Mouse (Mus musculus): Measurements from ENCODE around the gene Il2rb.

The Il2rb gene

DNA sequence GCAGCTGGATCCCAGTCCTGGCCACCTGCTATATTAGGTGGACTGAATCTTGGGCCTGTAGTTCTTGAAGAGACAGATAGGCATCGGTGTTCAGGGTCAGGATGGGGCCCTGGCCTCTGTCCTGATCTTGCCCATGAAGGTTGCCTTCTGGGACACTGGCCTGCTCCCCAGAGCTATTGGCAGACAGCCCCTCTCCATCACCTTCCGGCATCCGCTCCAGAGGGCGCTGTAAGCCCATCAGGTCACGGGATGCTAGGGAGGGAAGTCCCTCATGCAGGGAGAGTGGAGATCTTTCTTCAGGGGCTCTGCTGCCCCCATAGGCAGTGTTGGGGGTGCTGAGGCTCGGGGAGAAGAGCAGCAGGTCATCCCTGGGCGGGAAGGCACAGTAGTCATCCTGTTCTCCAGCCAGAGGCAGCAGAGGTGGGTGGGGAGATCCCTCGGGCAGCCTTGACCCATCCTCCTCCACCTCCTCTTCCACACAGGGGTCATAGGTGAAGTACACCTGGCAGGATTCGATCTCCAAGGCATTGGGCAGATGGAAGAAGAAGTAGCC is 13.5 kb downstream of the Il2rb start:
- DNase-seq (ENCODE audit: low read depth) = no peak

DNA sequence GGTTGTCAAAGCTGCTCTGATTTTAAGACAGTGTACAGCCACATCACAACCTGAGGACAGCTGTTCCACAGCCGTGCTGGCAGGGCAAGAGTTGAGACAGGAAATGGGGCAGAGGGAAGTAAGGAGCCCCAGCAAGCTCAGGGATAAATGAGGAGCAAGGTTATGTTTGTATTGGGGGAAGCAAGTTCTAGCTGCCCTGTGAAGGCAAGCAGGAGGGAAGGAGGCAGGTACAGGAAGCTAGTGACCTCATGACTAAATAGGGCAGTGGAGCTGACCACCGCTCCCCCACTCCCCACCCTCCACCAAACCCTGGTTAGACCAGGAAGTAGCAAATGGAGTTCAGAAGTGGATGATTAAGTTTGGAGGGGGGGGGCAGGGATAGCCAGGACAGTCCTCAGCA is 14.1 kb downstream of the Il2rb start:
- DNase-seq (ENCODE audit: low read depth) = no peak

DNA sequence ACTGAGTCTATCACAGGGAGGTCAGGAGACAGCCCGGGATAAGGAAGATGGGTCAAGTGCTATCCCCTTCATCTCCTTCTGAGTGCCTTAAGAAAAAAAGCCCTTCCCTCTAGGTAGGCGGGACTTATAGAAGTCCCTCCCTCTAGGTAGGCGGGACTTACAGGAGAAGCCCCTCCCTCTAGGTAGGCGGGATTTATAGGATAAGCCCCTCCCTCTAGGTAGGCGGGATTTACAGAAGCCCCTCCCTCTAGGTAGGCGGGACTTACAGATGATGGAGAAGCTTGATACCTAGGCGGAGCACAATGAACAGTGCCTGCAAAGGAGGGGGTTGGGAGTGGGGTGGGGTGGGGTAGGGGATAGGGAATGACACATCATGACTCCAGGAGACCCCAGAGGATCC is 15.0 kb downstream of the Il2rb start:
- DNase-seq (ENCODE audit: low read depth) = peak; percentile 4

DNA sequence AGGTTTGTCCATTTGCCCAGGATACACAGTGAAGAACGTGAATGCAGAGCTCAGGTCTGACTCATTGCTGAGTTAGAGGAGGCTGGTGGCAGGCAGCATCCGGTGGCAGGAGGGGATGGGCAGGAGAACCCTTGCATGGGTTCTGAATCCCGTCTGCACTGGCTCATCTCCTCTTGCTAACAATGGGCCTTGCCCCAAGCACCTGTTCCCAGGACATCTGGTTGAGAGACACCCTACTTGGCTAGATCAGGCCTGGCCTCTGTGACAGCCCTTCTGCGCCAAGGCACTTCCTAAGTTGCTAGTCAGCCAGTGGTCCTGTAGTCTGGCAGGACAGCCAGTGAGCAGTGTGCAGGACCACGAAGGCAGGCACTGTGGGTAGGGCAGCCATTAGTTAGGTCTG is 15.6 kb downstream of the Il2rb start:
- no peak for DNase-seq (ENCODE audit: low read depth)

DNA sequence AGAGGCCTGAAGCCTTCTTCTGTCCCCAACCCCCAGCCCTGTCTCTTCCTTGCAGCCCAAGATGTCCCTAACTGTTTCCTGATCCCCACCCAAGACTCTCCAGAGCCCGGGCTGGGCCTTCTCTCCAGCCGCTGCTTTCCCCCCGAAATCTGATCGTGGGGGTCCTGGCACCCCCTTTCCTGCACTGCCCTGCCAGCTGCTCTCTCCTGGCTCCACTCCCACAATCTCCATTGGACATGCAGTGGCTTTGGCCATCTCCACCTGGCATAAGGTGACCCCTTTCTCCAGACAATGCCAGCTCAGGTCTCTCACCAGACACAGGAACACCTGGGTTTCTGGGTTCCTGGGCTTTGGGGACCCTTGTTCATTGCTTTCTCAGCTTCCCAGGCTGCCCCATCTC is 17.0 kb downstream of the Il2rb start:
- DNase-seq (ENCODE audit: low read depth) = no peak

DNA sequence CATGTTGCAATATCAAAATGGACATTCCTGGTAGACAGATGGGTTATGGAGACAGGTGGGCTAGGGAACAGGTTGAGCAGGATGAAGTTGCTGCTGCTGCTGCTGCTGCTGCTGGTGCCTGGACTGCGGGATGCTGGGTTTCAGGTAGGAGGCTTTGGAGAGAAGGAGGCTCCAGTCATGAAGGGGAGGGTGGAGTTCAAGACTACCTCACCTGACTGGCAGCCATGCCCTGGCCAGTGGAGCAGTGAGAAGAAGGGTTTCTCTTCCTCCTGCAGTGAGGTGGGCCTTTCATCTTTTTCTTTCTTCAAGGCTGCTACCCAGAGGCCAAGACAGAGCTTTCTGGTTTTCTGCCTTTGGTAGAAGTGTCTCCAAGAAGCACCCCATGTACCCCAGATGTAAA is 18.2 kb downstream of the Il2rb start:
- no peak for DNase-seq (ENCODE audit: low read depth)

DNA sequence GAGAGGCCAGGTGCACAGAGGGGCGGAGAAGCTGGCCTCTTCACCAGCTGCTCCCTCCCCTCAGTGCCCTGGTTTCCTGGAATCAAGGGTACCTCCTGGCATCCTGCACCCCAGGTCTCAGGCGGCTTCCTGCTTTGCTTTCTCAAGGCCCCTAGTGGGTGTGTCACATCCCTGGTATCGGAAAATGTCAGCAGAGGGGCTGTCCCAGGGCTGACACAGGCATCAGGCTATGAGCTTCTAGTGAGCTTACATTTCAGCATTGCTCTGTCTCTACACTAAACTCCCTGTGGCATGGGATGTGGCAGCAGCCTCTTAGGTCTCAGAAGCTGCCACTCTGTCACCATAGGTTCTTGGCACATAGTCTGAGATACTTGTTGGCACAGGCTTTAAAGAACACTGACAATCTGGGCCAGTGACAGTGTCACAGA is 19.5 kb downstream of the Il2rb start:
- DNase-seq (ENCODE audit: low read depth) = no peak

DNA sequence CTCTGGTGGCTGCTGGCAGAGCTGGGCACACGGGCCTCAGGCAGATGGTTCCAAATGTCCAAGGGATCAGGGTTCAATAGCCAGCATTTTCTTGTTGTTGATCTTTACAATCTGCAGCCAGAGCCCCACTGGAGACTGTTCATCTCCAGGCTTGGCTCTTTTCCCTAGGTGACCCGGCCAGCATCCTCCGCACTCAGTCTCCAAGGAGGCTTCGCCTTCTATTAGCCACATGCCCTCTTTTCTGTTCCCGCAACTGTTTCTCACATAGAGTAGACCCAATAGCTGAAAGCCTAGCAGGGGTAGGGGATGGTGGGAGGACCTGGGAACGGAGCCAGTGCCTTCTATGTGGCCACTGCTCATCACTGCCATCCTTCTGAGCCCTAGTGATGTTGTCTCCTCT is 21.6 kb downstream of the Il2rb start:
- DNase-seq (ENCODE audit: low read depth) = no peak

DNA sequence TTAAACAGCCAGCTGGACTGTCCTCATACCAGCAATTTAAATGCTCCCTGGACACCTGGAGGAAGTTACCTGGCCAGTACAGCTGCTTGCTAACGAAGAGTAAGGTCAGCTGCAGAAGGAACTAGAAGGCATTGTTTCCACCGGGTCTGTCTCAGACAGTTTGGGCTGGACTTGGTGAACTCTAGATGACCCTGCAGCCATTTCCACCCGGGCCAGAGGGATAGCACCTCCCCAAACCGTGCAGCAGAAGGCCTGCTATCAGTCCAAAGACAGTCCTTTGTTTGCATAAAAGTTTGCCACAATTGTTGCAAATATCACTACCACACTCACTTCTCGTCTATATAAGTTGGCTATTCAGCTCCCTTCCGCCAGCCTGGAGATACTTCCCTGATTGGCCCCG is 23.2 kb downstream of the Il2rb start:
- no peak for DNase-seq (ENCODE audit: low read depth)

DNA sequence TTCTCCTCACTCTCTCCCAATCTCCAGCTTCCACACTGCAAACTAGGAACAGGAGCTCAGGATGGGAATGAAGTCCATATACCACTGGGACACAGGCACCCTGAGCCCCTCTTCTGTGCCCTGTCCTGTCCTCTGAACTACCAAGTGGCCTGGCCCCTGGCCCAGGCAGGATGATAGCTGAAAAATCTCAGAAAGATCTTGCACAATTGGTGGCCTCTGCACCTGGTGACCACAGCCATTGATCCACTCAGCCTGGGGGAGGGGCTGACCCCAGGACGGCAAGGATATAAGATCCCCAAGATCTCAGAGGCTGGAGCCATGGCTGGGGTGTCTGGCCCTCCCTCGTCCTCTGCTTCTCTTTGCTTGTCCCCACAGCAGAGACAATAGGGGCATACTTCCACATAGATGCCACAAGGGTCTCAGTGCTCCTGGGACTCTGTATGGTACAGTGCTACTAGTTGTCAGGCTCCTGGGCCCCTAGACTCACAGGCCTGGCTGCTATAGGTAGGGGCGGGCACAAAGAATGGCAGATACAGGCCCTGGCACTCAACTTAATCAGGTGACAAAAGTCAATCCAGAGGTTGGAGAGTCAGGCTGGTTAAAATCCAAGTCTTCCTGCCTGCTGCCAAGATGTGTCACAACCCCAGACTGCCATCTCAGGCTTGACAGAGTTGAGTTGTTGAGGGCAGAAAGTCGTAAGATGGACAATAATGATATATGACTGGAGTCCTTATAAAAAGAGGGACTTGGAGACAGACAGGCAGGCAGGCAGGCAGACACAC is 24.4 kb downstream of the Il2rb start:
- no peak for DNase-seq (ENCODE audit: low read depth)

DNA sequence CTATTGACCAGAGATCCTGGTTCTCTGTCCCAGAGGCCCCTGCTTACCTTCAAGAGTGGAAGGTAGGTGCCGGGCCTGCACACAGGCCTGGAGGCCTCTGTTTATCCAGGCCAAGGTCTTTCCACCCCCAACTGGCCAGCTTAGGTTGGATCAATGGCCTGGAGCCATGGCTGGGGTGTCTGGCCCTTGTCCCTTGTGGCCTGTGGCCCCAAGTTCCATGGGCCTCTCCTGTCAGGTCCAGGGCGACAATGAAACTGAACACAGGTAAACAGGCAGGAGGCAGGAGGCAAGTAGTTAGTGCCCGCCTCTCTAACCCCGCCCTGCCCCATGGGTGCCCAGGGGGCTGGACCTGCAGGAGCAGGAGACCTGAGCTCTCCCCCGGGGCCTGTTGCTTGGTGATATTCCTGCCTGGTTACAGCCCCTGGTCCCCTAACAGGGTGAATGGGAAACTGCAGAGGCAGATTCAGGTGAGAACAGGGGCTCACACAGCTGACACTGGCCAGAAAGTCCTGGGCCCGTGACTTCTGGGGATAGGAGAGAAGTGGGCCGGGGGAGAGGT is 26.6 kb downstream of the Il2rb start, which contains the start of gene Tmprss6:
TSS of gene Tmprss6 (minus strand) at position 256 of the 559 bp plus-strand sequence.
- DNase-seq (ENCODE audit: low read depth) = no peak

DNA sequence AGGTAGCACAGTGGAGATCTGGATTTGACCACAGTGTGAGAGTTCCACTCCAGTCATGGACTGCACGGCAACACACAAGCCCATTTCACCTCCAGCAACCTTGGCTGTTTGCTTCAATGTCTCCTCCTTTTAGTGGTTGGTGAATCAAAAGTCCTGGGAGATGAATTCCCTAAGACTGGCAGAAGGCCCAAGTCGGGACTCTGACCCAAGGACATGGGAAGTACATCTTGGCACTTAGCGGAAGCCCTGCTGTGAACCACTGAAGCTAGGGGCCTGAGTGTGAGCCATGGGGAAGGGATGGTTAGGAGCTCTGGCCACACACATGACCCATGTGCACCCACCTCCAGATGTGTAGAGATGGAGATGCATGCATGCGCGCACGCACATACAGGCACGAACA is 27.5 kb downstream of the Il2rb start:
- no peak for DNase-seq (ENCODE audit: low read depth)

DNA sequence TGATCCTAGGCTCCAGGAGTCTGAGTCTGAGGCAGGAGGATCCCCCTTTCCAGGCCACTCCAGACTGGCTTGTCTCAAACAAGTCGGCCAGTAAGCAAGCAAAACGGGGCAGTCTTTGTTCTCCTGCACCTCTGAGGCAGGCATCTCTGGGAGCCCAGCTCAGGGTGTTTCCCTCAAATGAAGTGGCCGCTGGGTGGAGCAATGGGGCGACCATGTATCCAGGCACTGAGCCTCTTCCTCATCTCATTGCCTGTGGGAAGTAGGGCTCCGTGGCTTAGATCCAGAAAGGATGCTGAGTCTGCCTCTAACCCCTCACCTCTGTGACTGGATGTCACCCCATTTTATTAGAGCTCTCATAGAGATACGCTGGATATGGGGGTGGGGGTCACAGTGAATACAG is 28.3 kb downstream of the Il2rb start:
- no peak for DNase-seq (ENCODE audit: low read depth)

DNA sequence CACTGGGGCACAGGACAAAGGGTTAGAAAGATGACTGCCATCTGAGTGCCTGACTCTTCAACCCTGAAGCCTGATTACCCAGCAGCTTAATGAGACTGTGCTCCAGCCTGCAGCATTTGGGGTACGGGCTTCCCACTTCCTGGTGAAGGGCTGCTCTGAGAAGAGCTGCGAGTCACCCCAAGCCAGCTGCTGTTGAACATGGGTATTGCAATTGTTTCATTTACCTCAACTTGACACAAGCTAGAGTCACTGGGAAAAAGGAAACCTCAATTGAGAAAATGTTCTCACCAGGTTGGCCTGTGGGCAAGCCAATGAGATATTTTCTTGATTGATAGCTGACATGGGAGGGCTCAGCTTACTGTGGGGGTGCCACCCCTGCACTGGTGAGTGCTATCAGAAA is 32.1 kb downstream of the Il2rb start:
- DNase-seq (ENCODE audit: low read depth) = no peak

DNA sequence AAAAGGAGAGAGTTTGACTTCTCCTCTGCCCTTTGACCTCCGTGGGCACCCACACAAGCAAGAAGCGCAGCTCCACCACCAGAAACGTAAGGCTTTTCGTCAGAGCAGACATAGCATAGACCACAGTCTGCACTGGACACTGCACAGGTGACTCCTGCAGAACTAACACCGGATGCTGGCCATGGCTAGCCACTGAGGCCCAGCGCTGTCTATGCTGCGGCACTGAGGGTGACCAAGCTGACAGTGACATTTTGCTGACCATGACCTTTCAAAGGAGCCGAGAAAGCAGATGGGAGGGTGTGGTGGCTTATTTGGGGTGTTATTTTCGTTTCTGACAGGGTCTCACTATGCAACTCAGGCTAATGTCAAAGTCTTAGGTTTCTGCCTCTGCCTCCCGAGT is 37.9 kb downstream of the Il2rb start:
- DNase-seq (ENCODE audit: low read depth) = no peak

DNA sequence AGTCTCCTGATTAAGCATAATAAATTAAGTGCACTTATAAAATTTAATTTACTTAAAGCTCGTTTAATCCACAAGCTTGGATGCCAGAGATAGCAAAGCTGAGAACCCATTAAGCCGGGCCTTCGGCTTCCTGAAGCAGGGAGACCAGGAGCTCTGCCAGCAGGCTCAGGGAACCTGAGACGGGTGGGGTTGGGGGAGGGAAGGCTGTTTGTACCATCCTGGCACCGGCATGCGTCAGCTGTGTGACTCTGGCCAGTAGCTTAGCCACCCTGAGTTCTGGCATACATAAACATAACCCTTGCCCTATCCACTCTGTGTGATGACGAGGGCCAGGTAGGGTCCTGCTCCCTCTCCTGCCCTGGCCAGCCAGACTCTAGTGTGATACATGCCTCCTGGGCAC is 39.0 kb downstream of the Il2rb start:
- DNase-seq (ENCODE audit: low read depth) = no peak

DNA sequence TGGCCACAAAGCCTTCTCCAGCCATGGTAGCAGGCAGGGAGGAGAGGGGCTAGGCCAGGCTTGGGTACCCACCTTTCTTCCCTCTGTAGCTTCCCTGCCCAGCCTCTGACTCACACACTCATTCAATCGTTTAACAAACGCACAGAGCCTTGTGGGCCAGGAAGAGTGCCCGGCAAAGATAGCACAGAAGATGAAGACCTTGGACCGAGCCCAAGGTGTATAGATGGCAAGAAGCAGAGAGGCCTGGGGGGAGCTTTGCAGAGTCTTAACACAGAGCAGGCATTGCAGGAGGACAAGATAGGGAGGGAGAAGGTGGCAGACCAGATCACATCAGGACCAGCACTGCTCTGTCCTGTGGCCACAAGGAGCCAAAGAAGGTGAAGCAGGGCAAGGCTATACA is 39.9 kb downstream of the Il2rb start:
- DNase-seq (ENCODE audit: low read depth) = no peak

DNA sequence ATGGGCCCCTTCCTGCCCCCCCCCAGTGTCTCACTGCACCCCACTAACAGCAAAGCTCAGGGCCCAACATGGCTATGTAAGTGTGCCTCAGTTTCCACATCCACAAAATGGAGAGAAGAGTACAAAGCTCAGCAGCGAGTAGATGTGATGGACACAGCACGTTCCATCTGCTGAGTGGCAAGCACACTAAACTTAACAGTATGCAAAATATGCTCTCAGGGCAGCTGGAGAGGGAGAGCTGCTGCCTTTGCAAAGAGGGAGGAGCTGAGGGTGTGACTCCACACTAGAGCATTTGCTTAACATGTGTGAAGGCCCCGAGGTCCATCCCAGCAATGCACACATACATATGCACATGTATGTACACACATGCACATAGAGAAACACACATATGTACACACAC is 42.1 kb downstream of the Il2rb start:
- DNase-seq (ENCODE audit: low read depth) = no peak

DNA sequence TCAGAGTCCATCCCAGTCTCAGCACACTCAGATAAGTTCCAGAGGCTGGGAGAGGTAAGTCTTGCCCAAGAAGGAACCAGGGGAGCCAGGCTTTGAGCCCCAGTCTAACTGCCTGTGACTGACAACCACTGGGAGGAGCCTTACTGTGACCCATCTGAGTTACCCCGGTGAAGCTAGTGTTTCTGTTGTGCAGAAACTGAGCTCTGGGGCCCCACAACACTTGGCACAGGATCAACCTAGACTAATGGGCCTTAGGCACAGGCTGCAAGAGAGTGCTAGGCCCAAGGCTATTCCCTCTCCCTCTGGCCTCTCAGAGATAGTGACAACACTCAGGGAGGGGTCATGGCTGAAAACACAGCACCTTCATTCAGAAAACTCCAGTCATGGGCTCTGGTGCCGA is 43.9 kb downstream of the Il2rb start:
- no peak for DNase-seq (ENCODE audit: low read depth)

DNA sequence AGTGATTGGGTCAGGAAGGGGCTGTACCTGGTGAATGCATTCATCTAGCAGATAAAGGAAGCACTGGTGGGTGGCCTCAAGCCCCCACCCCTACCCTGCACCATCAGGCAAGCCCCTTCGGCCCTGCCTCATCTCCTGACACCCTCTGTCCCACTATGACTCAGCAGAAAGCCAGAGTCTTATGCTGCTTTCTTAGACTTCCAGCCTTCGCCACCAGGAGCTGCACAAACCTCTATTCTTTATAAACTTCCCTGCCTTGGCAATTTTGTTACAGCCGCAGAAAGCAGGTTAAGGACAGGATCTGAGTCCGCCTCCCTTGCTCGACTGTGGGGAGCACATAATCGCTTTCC is 44.7 kb downstream of the Il2rb start:
- no peak for DNase-seq (ENCODE audit: low read depth)

DNA sequence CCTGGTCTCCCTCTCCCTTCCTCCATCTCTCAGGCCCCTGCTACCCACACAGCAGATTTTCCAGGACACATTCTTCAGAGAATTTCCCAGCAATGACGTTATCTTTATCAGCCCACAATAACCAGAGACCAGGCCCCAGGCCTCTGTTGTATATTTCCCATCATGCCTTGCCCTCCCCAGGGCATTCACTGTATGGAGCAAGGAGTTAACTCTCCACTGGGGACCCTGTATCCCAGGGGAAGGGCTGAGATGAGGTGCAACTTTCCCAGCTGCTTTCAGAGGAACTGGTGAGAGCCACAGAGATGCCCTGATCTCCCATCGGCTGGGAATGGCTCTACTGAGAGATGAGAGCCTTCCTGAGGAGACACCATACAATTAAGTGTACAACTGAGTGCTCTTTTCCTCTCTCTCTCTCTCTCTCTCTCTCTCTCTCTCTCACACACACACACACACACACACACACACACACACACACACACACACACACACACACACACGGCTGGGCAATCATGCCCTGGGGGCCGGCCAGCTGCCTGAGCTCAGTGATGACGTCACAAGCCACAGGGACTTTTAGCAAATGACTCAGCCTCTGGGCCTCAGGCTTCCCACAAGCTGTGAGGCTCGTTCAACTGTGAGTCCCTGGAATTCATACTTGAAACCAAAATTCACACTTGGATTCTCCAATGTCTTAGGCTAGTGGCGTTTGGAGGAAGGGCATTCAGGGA is 45.2 kb downstream of the Il2rb start:
- DNase-seq (ENCODE audit: low read depth) = peak; percentile 48

DNA sequence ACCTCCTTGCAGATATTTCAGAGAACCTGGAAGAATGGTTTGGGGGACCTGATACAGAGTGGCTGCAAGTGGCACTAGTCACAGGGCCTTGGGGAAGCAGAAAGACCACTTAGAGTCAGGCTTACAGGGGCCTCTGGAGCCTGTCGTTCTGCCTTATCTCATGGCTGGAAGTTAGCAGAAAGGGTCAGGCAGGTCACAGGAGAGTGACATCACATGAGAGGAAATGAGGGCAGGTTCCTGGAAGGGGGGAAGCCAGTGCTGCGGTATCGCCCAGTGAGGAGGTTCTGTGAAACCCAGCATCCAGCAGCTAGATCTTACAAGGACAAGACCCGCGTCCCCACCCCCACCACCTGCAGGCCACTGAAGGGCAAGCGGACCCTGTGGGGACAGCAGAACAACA is 45.9 kb downstream of the Il2rb start:
- peak; percentile 27 for DNase-seq (ENCODE audit: low read depth)

Measured in c-Kit-positive CD71-positive TER-119-negative erythroid progenitor cells, embryonic 14.5 days (primary cell).